Mouse (Mus musculus): ENCODE data around the gene Rsph9. TPM values are rescaled to one million over a fixed set of nuclear protein-coding genes. Genes with fewer than 3 reads are reported as not detected.

Gene Rsph9
- total RNA-seq, 1 experiment from 2014 or later: not detected

DNA sequence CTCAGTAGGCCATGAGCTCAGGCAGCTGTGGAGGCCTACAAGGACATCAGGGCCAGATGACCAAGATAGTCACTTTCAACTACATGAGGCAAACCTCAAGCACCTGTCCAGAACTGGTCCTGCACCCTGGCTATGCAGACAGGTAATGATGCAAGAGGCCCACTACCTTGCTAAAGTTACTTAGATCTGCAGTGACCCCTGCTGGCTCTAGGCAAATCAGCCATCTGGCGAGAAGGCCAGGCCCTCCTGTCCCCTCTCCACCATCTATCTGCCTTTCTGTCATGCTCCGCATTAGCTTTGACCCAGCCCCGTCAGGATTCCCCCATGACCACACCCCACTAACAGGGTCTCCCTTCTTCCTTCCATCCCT lies 68.9 kb downstream of the Rsph9 start:
- ATAC-seq (replicated peaks; ENCODE audit: insufficient number of reproducible peaks, low FRiP score, low TSS enrichment, poor library complexity, severe bottlenecking): peak; percentile 16; the same call in 1 of the 2 replicates

DNA sequence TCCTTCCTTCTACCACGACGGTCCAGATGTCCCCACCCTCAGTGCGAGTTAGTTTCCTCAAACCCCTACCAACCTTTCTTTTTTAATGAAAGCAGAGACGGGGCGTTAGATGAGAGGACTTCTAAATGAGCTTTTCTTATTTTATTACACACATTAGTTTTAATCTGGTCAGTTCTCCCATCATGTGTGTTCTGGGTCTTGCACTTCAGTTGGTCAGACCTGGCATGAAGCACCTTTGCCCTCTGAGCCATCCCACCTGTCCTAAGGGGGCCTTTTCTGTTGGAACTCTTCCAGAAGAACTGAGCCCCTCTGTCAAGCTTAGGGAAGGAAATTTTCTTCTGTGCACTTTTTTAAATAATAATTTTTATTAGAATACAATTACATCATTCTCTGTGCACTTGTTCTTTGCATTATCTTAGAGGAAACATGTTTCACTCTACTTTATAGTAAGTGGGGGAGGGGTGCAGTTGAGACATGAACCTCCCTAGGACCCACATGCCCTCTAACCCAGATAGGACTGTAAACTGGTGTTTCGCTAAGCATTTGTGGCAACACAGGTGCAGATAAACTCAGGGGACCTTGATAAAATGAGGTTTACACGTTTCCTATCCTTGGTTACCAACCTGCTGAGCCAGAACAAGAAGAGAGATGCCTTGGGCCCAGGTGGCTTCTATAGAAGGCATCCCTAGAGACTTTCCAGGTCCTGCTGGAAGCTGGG lies 69.5 kb downstream of the Rsph9 start:
- no peak for ATAC-seq (replicated peaks; ENCODE audit: insufficient number of reproducible peaks, low FRiP score, low TSS enrichment, poor library complexity, severe bottlenecking)

DNA sequence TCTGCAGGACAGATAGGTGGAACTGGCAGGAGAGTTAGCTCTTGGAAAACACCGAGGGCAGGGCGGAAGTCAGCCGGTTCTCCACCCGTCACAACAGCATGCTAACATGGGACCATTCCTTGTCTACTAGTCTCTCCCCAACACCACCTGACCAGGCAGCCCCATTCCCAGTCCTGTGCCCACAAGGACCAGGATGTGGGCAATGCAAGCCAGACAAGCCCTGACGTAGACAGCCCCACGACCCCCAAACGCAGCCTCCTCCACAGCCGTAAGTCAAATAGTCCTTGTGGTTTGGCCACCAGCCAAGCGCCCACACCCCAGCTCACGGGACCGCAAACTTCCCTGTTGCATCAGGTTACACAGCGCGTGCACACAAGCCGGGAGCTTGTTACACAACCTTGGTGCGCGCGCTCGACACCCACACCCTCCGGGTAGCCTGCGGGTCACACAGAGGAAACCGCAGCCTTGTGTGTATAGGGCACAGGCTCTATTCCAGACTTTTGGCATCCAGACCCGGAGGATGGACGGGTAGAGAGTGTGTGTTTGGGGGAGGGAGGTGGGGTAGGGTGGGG lies 70.2 kb downstream of the Rsph9 start:
- peak; percentile 94 for ATAC-seq (replicated peaks; ENCODE audit: insufficient number of reproducible peaks, low FRiP score, low TSS enrichment, poor library complexity, severe bottlenecking)

Other genes starting within 250 kb of the Rsph9 start
- 16.5 to 56.6 TPM (median 24.3 TPM) in 3 replicates for gene Vegfa, start 111.8 kb downstream of the Rsph9 start, total RNA-seq (2017)
- gene Mrps18a, start 33.2 kb downstream of the Rsph9 start, total RNA-seq (2017): 32.5 to 38.0 TPM (median 35.9 TPM) in 3 replicates
- gene Mad2l1bp, start 9.3 kb upstream of the Rsph9 start, total RNA-seq (2017): 4.2 to 10.8 TPM (median 6.1 TPM) in 3 replicates
- 84.1 to 127 TPM (median 93.1 TPM) in 3 replicates for gene Gtpbp2, start 16.8 kb upstream of the Rsph9 start, total RNA-seq (2017)
- gene Polh, start 58.4 kb upstream of the Rsph9 start, total RNA-seq (2017): 7.5 to 15.6 TPM (median 7.7 TPM) in 3 replicates
- gene Xpo5, start 58.6 kb upstream of the Rsph9 start, total RNA-seq (2017): 20.3 to 29.2 TPM (median 21.2 TPM) in 3 replicates
- 37.2 to 47.6 TPM (median 42.7 TPM) in 3 replicates for gene Polr1c, start 103.8 kb upstream of the Rsph9 start, total RNA-seq (2017)
- gene Yipf3, start 103.9 kb upstream of the Rsph9 start, total RNA-seq (2017): 57.8 to 85.4 TPM (median 76.1 TPM) in 3 replicates
- 0.58 TPM in 1 of 3 replicates, not detected in the others for gene Lrrc73, start 109.3 kb upstream of the Rsph9 start, total RNA-seq (2017)
- gene Tjap1, start 138.8 kb upstream of the Rsph9 start, total RNA-seq (2017): 14.6 to 18.0 TPM (median 18.0 TPM) in 3 replicates
- gene Dlk2, start 153.2 kb upstream of the Rsph9 start, total RNA-seq (2017): not detected in 3 replicates
- gene Abcc10, start 184.1 kb upstream of the Rsph9 start, total RNA-seq (2017): 2.8 to 3.4 TPM (median 3.0 TPM) in 3 replicates
- gene Zfp318, start 239.5 kb upstream of the Rsph9 start, total RNA-seq (2017): 23.5 to 54.0 TPM (median 33.9 TPM) in 3 replicates

All from monocyte, adult 5-6 weeks (primary cell).